Mouse (Mus musculus) stomach, postnatal 0 days (tissue): ENCODE measurements around the gene H13.

Experiments used
- CTCF ChIP-seq: IDR thresholded peaks from 2 replicates; pipeline ENCODE4 v1.5.1; 2016; ENCODE audit warnings: antibody characterized with exemption, low read depth, mild to moderate bottlenecking, moderate library complexity
- EP300 ChIP-seq: optimal IDR thresholded peaks from 2 replicates; pipeline ENCODE3; 2016; ENCODE audit warnings: antibody characterized with exemption

- TF ChIP-seq CTCF = no peak
- TF ChIP-seq EP300 = no peak
Observed at GRCm38 (mm10) chr2:152718076-152718475, 48.8 kb downstream of the H13 start.
